Mouse (Mus musculus): ENCODE data around the gene Ltbp2. TPM values are rescaled to one million over a fixed set of nuclear protein-coding genes. Genes with fewer than 3 reads are reported as not detected.

Gene Ltbp2
- polyA plus RNA-seq, 1 experiment from 2014 or later: 18.6 TPM

GRCm38 (mm10) chr12:84750661-84751060, 125.7 kb downstream of the Ltbp2 start:
- 43% methylated on average over 14 of the region's 14 CpGs for WGBS
- no peak overlapping the region for H3K4me3 ChIP-seq (ENCODE audit: low read length)
- no peak overlapping the region for H3K4me2 ChIP-seq (ENCODE audit: low read depth, low read length)
- H3K9ac ChIP-seq (ENCODE audit: low read length): no peak overlapping the region
- H3K27me3 ChIP-seq (ENCODE audit: control insufficient read depth, insufficient read depth, low read depth, low read length): no peaks in the 10 kb centered on the region; the same call in 1 of the 2 replicates
- peaks cover 4% of the 10 kb centered on the region; the same call in 1 of the 2 replicates for H3K36me3 ChIP-seq (ENCODE audit: control insufficient read depth, insufficient read depth, low read length)
- no peak overlapping the region for H3K27ac ChIP-seq (ENCODE audit: low read length)
- H3K9me3 ChIP-seq (ENCODE audit: control insufficient read depth, low read length): no peaks in the 10 kb centered on the region
- no peaks in the 10 kb centered on the region for H3K4me1 ChIP-seq (replicated peaks; ENCODE audit: control insufficient read depth, insufficient read depth, low read length)
- no peak for ATAC-seq (ENCODE audit: low read depth)

- ATAC-seq (ENCODE audit: low read depth): no peak
These were observed 128.2 kb downstream of the Ltbp2 start for GRCm38 (mm10) chr12:84748134-84748533.

GRCm38 (mm10) chr12:84745700-84746099, 130.6 kb downstream of the Ltbp2 start:
- no peak overlapping the region for H3K4me2 ChIP-seq (ENCODE audit: low read depth, low read length)
- H3K27me3 ChIP-seq (ENCODE audit: control insufficient read depth, insufficient read depth, low read depth, low read length): no peaks in the 10 kb centered on the region; the same call in 1 of the 2 replicates
- 51% methylated on average over 4 of the region's 4 CpGs for WGBS
- H3K27ac ChIP-seq (ENCODE audit: low read length): no peak overlapping the region
- no peaks in the 10 kb centered on the region for H3K36me3 ChIP-seq (ENCODE audit: control insufficient read depth, insufficient read depth, low read length)
- H3K9ac ChIP-seq (ENCODE audit: low read length): no peak overlapping the region
- ATAC-seq (ENCODE audit: low read depth): no peak
- H3K4me1 ChIP-seq (replicated peaks; ENCODE audit: control insufficient read depth, insufficient read depth, low read length): no peaks in the 10 kb centered on the region
- no peaks in the 10 kb centered on the region for H3K9me3 ChIP-seq (ENCODE audit: control insufficient read depth, low read length)
- H3K4me3 ChIP-seq (ENCODE audit: low read length): no peak overlapping the region

More at GRCm38 (mm10) chr12:84748134-84748533, 128.2 kb downstream of the Ltbp2 start:
- H3K36me3 ChIP-seq (ENCODE audit: control insufficient read depth, insufficient read depth, low read length): no peaks in the 10 kb centered on the region
- no peaks in the 10 kb centered on the region; the same call in 1 of the 2 replicates for H3K27me3 ChIP-seq (ENCODE audit: control insufficient read depth, insufficient read depth, low read depth, low read length)
- no peaks in the 10 kb centered on the region for H3K4me1 ChIP-seq (replicated peaks; ENCODE audit: control insufficient read depth, insufficient read depth, low read length)
- H3K9ac ChIP-seq (ENCODE audit: low read length): no peak overlapping the region
- 55% methylated on average over 3 of the region's 3 CpGs for WGBS
- H3K4me2 ChIP-seq (ENCODE audit: low read depth, low read length): no peak overlapping the region
- no peak overlapping the region for H3K27ac ChIP-seq (ENCODE audit: low read length)
- H3K9me3 ChIP-seq (ENCODE audit: control insufficient read depth, low read length): no peaks in the 10 kb centered on the region
- H3K4me3 ChIP-seq (ENCODE audit: low read length): no peak overlapping the region

GRCm38 (mm10) chr12:84743496-84743895, 132.8 kb downstream of the Ltbp2 start:
- no peak overlapping the region for H3K27ac ChIP-seq (ENCODE audit: low read length)
- no peaks in the 10 kb centered on the region for H3K36me3 ChIP-seq (ENCODE audit: control insufficient read depth, insufficient read depth, low read length)
- no peak overlapping the region for H3K4me2 ChIP-seq (ENCODE audit: low read depth, low read length)
- H3K4me3 ChIP-seq (ENCODE audit: low read length): no peak overlapping the region
- WGBS: 79% methylated on average over 10 of the region's 10 CpGs
- H3K9ac ChIP-seq (ENCODE audit: low read length): no peak overlapping the region
- H3K27me3 ChIP-seq (ENCODE audit: control insufficient read depth, insufficient read depth, low read depth, low read length): no peaks in the 10 kb centered on the region; the same call in 1 of the 2 replicates
- no peak for ATAC-seq (ENCODE audit: low read depth)
- H3K9me3 ChIP-seq (ENCODE audit: control insufficient read depth, low read length): no peaks in the 10 kb centered on the region
- no peaks in the 10 kb centered on the region for H3K4me1 ChIP-seq (replicated peaks; ENCODE audit: control insufficient read depth, insufficient read depth, low read length)

- H3K27me3 ChIP-seq (ENCODE audit: control insufficient read depth, insufficient read depth, low read depth, low read length): no peaks in the 10 kb centered on the region
- no peak overlapping the region for H3K4me2 ChIP-seq (ENCODE audit: low read depth, low read length)
- H3K9me3 ChIP-seq (ENCODE audit: control insufficient read depth, low read length): no peaks in the 10 kb centered on the region
- H3K36me3 ChIP-seq (ENCODE audit: control insufficient read depth, insufficient read depth, low read length): no peaks in the 10 kb centered on the region
- 69% methylated on average over 13 of the region's 13 CpGs for WGBS
- no peaks in the 10 kb centered on the region for H3K4me1 ChIP-seq (replicated peaks; ENCODE audit: control insufficient read depth, insufficient read depth, low read length)
- H3K4me3 ChIP-seq (ENCODE audit: low read length): no peak overlapping the region
- no peak for ATAC-seq (ENCODE audit: low read depth)
- H3K27ac ChIP-seq (ENCODE audit: low read length): no peak overlapping the region
- H3K9ac ChIP-seq (ENCODE audit: low read length): no peak overlapping the region
These were observed 143.0 kb downstream of the Ltbp2 start for GRCm38 (mm10) chr12:84733366-84733765.

Other genes with a start within 250 kb of the Ltbp2 start
- not detected in 2 replicates for gene Vrtn, start 235.5 kb downstream of the Ltbp2 start, polyA plus RNA-seq (2015; fragmentation: Nextera tagmentation; extraction: Ambion mirVana)
- 0.21 TPM in 1 of 2 replicates, not detected in the other for gene Syndig1l, start 177.7 kb downstream of the Ltbp2 start, polyA plus RNA-seq (2015; fragmentation: Nextera tagmentation; extraction: Ambion mirVana)
- 185 and 217 TPM in 2 replicates for gene Npc2, start 103.4 kb downstream of the Ltbp2 start, polyA plus RNA-seq (2015; fragmentation: Nextera tagmentation; extraction: Ambion mirVana)
- 133 and 148 TPM in 2 replicates for gene Isca2, start 103.3 kb downstream of the Ltbp2 start, polyA plus RNA-seq (2015; fragmentation: Nextera tagmentation; extraction: Ambion mirVana)
- 141 and 147 TPM in 2 replicates for gene Fcf1, start 94.4 kb upstream of the Ltbp2 start, polyA plus RNA-seq (2015; fragmentation: Nextera tagmentation; extraction: Ambion mirVana)
- gene Arel1, start 94.4 kb upstream of the Ltbp2 start, polyA plus RNA-seq (2015; fragmentation: Nextera tagmentation; extraction: Ambion mirVana): 14.2 and 14.6 TPM in 2 replicates
- gene Ylpm1, start 119.8 kb upstream of the Ltbp2 start, polyA plus RNA-seq (2015; fragmentation: Nextera tagmentation; extraction: Ambion mirVana): 25.4 and 25.5 TPM in 2 replicates
- 6.3 and 6.4 TPM in 2 replicates for gene Prox2, start 234.2 kb upstream of the Ltbp2 start, polyA plus RNA-seq (2015; fragmentation: Nextera tagmentation; extraction: Ambion mirVana)
- gene Dlst, start 234.3 kb upstream of the Ltbp2 start, polyA plus RNA-seq (2015; fragmentation: Nextera tagmentation; extraction: Ambion mirVana): 110 TPM in 2 replicates

All from lung, embryonic 16.5 days (tissue).